Mouse (Mus musculus): ENCODE results near the gene Ppp6r3. TPM values are rescaled to one million over a fixed set of nuclear protein-coding genes. Genes with fewer than 3 reads are reported as not detected.

Gene Ppp6r3
- total and polyA plus RNA-seq, 2 experiments from 2014 or later, result 32.4 to 58.8 TPM

- H3K9ac ChIP-seq (replicated peaks; ENCODE audit: low read depth, low read length), result no peak overlapping the region
- H3K4me2 ChIP-seq (ENCODE audit: low read depth, low read length), result no peak overlapping the region
- ATAC-seq (ENCODE audit: insufficient read depth, low read depth) (no peak), DNase-seq (ENCODE audit: low spot score) (no peak)
- peaks cover 42% of the 10 kb centered on the region for H3K36me3 ChIP-seq (replicated peaks; ENCODE audit: control insufficient read depth, insufficient read depth, low read length)
- no peaks in the 10 kb centered on the region for H3K27me3 ChIP-seq (ENCODE audit: control insufficient read depth, insufficient read depth, low read length)
- H3K4me1 ChIP-seq (ENCODE audit: control insufficient read depth, insufficient read depth), result no peaks in the 10 kb centered on the region
- no peaks in the 10 kb centered on the region for H3K9me3 ChIP-seq (replicated peaks; ENCODE audit: control insufficient read depth, low read length)
- no peak overlapping the region for H3K27ac ChIP-seq (ENCODE audit: low read depth)
- WGBS, result 92% methylated on average over 9 of the region's 9 CpGs
- TF ChIP-seq EP300 (IDR thresholded peaks at IDR 0.05; ENCODE audit: low read depth) (no peak), CTCF (IDR thresholded peaks at IDR 0.05; ENCODE audit: low read depth) (no peak)
- H3K4me3 ChIP-seq (ENCODE audit: low read depth, low read length), result no peak overlapping the region
Measured at GRCm38 (mm10) chr19:3586026-3586425, 10.5 kb upstream of the Ppp6r3 start.

DNA sequence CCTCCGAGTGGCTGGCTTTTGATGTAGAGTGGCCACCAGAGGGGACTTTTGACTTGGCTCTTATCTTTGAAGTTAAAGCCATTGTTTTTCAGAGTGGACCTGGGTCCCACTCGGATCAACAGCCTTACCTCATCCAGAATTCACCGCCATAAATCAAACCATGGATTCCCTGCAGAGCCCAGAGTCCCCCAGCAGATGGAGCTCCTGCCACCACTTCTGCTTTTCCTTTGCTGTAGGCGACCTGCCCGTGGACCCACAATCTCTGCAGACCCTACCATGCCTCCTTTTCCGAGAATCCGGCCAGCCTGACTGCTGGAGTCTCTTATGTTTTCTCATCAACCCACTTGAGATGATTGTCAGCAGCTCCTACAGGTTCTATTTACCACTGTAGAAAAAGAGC lies 5.8 kb upstream of the Ppp6r3 start:
- Histone ChIP-seq H3K9ac (replicated peaks; ENCODE audit: low read depth, low read length) (no peak overlapping the region), H3K36me3 (replicated peaks; ENCODE audit: control insufficient read depth, insufficient read depth, low read length) (peaks cover 29% of the 10 kb centered on the region), H3K4me3 (ENCODE audit: low read depth, low read length) (no peak overlapping the region), H3K9me3 (replicated peaks; ENCODE audit: control insufficient read depth, low read length) (no peaks in the 10 kb centered on the region), H3K27ac (ENCODE audit: low read depth) (no peak overlapping the region), H3K4me1 (ENCODE audit: control insufficient read depth, insufficient read depth) (peaks cover 16% of the 10 kb centered on the region), H3K27me3 (ENCODE audit: control insufficient read depth, insufficient read depth, low read length) (no peaks in the 10 kb centered on the region), H3K4me2 (ENCODE audit: low read depth, low read length) (no peak overlapping the region)
- TF ChIP-seq EP300 (IDR thresholded peaks at IDR 0.05; ENCODE audit: low read depth), result no peak
- peak; percentile 66 for TF ChIP-seq CTCF (IDR thresholded peaks at IDR 0.05; ENCODE audit: low read depth)
- WGBS, result 19% methylated on average over 7 of the region's 7 CpGs
- DNase-seq (ENCODE audit: low spot score) (peak; percentile 49), ATAC-seq (ENCODE audit: insufficient read depth, low read depth) (no peak)

GRCm38 (mm10) chr19:3577911-3578290 lies 2.4 kb upstream of the Ppp6r3 start:
- H3K4me1 ChIP-seq (ENCODE audit: control insufficient read depth, insufficient read depth), result peaks cover 33% of the 10 kb centered on the region
- DNase-seq (ENCODE audit: low spot score) (no peak), ATAC-seq (ENCODE audit: insufficient read depth, low read depth) (no peak)
- H3K4me3 ChIP-seq (ENCODE audit: low read depth, low read length), result no peak overlapping the region
- 0 out of 2 replicates have a peak, but pooled peaks cover 1% of the 10 kb centered on the region for H3K36me3 ChIP-seq (replicated peaks; ENCODE audit: control insufficient read depth, insufficient read depth, low read length)
- no peaks in the 10 kb centered on the region for H3K27me3 ChIP-seq (ENCODE audit: control insufficient read depth, insufficient read depth, low read length)
- 0 out of 2 replicates have a peak overlapping the region, but pooled peaks have one; percentile 5 for H3K9ac ChIP-seq (replicated peaks; ENCODE audit: low read depth, low read length)
- H3K9me3 ChIP-seq (replicated peaks; ENCODE audit: control insufficient read depth, low read length), result no peaks in the 10 kb centered on the region
- peak overlapping the region; percentile 97 for H3K27ac ChIP-seq (ENCODE audit: low read depth)
- TF ChIP-seq EP300 (IDR thresholded peaks at IDR 0.05; ENCODE audit: low read depth) (no peak), CTCF (IDR thresholded peaks at IDR 0.05; ENCODE audit: low read depth) (no peak)
- peak overlapping the region; percentile 4; the same call in 1 of the 2 replicates for H3K4me2 ChIP-seq (ENCODE audit: low read depth, low read length)

DNA sequence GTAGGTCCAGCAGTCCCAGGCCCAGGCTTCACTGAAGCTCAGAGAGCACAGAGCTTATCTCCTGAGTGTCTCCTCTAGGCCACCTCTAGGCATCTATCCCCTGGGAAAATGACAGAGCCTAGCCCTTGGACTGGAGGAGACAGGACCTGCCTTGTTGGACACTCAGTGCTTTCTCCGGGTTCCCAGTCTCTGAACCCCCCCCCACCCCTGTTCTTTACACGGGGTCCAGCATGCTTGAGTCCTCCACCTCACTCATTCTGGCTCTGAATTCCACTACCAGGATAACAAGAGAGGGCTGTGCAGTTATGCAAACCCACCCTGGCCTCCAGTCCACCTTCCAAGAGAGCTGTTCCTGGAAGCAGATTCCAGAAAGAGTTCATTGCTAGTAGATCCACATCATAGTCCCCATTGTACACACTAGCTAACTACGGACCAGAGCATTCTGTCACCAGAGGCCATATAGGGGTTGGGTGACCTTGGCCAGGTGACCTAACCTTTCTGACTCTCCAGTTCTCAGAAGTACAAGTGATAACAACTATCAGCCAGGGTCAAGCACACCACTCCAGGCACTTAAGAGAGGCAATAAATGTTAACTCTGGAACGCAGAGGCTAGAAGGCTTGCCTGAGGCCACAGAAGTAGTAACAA lies 1.8 kb upstream of the Ppp6r3 start:
- H3K27ac ChIP-seq (ENCODE audit: low read depth), result peak overlapping the region; percentile 97
- H3K9ac ChIP-seq (replicated peaks; ENCODE audit: low read depth, low read length), result 0 out of 2 replicates have a peak overlapping the region, but pooled peaks have one; percentile 5
- peak overlapping the region; percentile 4; the same call in 1 of the 2 replicates for H3K4me2 ChIP-seq (ENCODE audit: low read depth, low read length)
- H3K4me3 ChIP-seq (ENCODE audit: low read depth, low read length), result no peak overlapping the region
- ATAC-seq (ENCODE audit: insufficient read depth, low read depth) (no peak), DNase-seq (ENCODE audit: low spot score) (peak; percentile 66)
- no peaks in the 10 kb centered on the region for H3K9me3 ChIP-seq (replicated peaks; ENCODE audit: control insufficient read depth, low read length)
- no peaks in the 10 kb centered on the region for H3K36me3 ChIP-seq (replicated peaks; ENCODE audit: control insufficient read depth, insufficient read depth, low read length)
- TF ChIP-seq EP300 (IDR thresholded peaks at IDR 0.05; ENCODE audit: low read depth) (no peak), CTCF (IDR thresholded peaks at IDR 0.05; ENCODE audit: low read depth) (no peak)
- 34% methylated on average over 4 of the region's 4 CpGs for WGBS
- no peaks in the 10 kb centered on the region for H3K27me3 ChIP-seq (ENCODE audit: control insufficient read depth, insufficient read depth, low read length)
- H3K4me1 ChIP-seq (ENCODE audit: control insufficient read depth, insufficient read depth), result peaks cover 33% of the 10 kb centered on the region

DNA sequence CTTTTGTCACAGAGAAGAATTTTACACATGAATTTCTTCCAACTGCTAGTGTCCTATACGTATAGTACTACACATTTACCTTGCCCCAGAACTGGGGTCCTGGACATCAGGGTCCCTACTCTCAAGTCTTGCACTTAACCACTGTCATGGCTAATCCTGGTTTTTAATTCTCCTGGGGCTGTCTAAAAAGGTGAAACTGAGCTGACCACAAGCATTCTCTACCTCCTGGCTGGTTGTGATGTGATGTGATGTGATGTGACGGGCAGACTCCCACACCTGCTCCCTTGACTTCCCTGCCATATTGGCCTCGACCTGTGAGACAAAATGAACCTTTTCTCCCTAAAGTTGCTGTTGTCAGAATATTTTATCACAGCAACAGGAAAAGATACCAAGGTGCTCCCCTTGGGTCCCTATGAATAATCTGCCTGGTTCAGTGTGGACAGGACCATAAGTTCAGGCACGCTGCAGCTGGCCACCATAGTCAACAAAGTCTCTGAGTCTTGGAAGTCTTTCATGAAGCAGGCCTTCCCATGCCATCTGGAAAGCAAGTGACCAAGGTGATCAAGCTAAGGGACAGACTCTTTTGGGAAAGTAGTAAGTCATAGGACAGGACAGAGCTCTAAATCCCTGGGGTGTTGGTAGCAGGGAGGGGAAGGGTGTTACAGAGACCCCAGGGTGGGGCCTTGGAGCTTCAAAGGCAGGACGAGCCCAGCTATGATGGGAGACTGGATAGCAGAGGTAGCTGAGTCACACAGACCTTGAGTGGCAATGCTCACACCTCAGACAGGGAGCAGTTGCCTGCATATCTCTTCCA lies 1.1 kb upstream of the Ppp6r3 start:
- Histone ChIP-seq H3K4me1 (ENCODE audit: control insufficient read depth, insufficient read depth) (peaks cover 33% of the 10 kb centered on the region), H3K27ac (ENCODE audit: low read depth) (peak overlapping the region; percentile 97), H3K36me3 (replicated peaks; ENCODE audit: control insufficient read depth, insufficient read depth, low read length) (no peaks in the 10 kb centered on the region), H3K9ac (replicated peaks; ENCODE audit: low read depth, low read length) (no peak overlapping the region), H3K27me3 (ENCODE audit: control insufficient read depth, insufficient read depth, low read length) (no peaks in the 10 kb centered on the region), H3K9me3 (replicated peaks; ENCODE audit: control insufficient read depth, low read length) (no peaks in the 10 kb centered on the region), H3K4me3 (ENCODE audit: low read depth, low read length) (peak overlapping the region; percentile 95), H3K4me2 (ENCODE audit: low read depth, low read length) (peak overlapping the region; percentile 47)
- DNase-seq (ENCODE audit: low spot score), result no peak
- 66% methylated on average over 5 of the region's 5 CpGs for WGBS
- TF ChIP-seq CTCF (IDR thresholded peaks at IDR 0.05; ENCODE audit: low read depth), result no peak
- no peak for ATAC-seq (ENCODE audit: insufficient read depth, low read depth)

Data from heart, postnatal 0 days (tissue).